Mouse (Mus musculus): ENCODE measurements around the gene Faap20.

DNA sequence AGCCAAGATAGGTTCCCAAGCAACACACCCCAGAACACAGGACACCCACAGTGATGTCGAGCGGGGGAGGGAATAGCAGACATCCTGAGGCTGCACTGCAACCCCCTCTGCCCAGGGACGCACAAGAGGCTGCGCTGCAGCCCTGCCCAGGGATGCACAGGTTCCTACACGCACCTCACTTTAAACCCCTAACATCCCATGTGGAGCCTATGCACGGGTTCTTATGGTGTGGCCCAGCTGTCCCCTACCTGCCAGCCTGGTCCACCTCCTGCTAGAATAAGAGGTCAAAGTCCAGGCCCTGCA, 35.9 kb upstream of the Faap20 start:
- no peak for TF ChIP-seq POU5F1 (IDR thresholded peaks at IDR 0.05; ENCODE audit: borderline replicate concordance, low read length)
- no peak for TF ChIP-seq CTCF (conservative IDR thresholded peaks at IDR 0.05; ENCODE audit: low read length)

All from E14TG2a.4 (cell line).